19 mouse cellular contexts compared by ENCODE assay signal in the genomic region with DNA sequence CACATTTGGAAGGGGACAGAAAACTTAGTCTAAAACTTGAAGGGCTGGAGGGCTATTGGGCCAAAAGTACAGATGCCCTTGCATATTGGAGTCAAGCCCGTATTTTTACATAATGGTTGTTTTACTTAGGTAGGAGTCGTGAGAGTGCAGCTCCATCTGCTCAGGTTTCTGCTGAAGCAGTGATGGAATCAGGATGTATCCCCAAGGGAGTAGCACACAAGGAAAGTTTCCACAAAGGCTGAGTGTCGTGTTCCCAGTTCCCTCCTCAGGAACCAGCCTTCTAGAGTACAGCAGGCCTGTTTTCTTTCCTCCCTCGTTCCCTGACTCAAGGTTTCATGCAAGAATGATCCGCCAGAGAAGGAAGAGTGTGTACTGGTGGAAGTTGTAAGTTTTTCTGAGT. TPM values are rescaled to one million over a fixed set of nuclear protein-coding genes. Genes with fewer than 3 reads are reported as not detected.
"Had no signal": no experiment of that assay in that cellular context is flagged by ENCODE, and none has a peak within 500 bp of the region (broad histone marks: within the 10 kb centered on the region; RNA-seq: fewer than 3 reads in every experiment).

No protein-coding gene starts in this region.

- H3K27me3 ChIP-seq: midbrain, embryonic 13.5 days; midbrain, embryonic 15.5 days; neural tube, embryonic 13.5 days; neural tube, embryonic 15.5 days had no signal

- H3K4me3 ChIP-seq: midbrain, embryonic 10.5 days; midbrain, embryonic 13.5 days; midbrain, embryonic 15.5 days; myocyte; neural tube, embryonic 13.5 days; neural tube, embryonic 15.5 days had no signal

- DNase-seq: lung, adult 18-20 months; lung, embryonic 14.5 days; lung, postnatal 10 days; lung, postnatal 4 days; retina, postnatal 1 day; right cerebral cortex, postnatal 25 days; right cerebral cortex, postnatal 4 days; spleen, adult 18-20 months; thymus, adult 18-20 months; thymus, postnatal 14 days; thymus, postnatal 36 days had no signal

- H3K4me1 ChIP-seq: midbrain, embryonic 10.5 days; midbrain, embryonic 13.5 days; midbrain, embryonic 15.5 days; neural tube, embryonic 13.5 days; neural tube, embryonic 15.5 days had no signal

- H3K27ac ChIP-seq: midbrain, embryonic 10.5 days; midbrain, embryonic 13.5 days; midbrain, embryonic 15.5 days; neural tube, embryonic 13.5 days; neural tube, embryonic 15.5 days had no signal

- ATAC-seq: midbrain, embryonic 13.5 days; midbrain, embryonic 15.5 days had no signal

RNA-seq across cellular contexts. Expression of a gene that starts 56.4 kb away (rescaled TPM):
- total RNA-seq: megakaryocyte, adult 5-6 weeks; megakaryocyte-erythroid progenitor cell, adult 5-6 weeks had no signal
- polyA plus RNA-seq: myocyte had no signal
